Mouse (Mus musculus) left cerebral cortex, adult 9 months (tissue): ENCODE measurements around the gene Ugt1a6b.

ENCODE experiments used
- DNase-seq, 2 experiments: peaks; one replicate each; pipeline ENCODE4 v3.0.0; 2022; ENCODE audit warnings: low spot score in 2 of 2

Ugt1a6b gene

DNA sequence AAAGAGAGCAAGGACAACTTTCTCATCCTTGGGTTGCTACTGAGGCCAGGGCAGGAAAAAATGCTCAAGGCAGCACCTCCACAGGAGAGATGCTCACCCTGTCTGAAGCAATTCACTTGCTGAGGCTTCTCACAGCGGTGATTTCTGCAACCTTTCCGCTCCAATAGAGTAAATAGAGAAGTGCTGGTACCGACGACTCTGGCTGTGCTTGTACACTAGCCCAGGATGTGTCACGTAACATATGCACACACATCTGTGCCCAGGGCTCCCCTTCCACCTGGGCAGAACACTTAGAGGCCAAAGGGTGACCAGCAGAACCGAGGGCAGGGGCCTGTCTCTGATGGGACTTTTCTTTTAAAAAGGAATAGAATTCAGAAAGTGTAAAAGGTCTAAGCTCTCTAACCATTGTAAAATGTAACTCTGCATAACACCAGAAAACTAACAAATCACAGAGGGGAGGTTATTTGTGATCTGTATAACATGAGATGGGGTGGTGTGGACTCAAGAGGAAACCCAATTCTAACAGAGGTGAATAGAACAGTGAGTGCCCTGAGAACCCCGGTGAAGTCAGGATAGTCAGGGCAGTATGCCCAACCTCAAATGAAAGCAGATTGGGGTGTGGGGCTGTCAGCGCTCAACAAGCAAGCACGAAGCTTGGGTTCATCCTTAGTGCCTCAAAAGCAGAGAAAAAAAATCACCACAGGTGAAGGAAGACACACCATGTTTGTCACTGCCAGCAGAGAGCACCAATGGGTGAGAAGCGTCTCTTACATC lies 157.7 kb downstream of the Ugt1a6b start:
- DNase-seq: no peak

DNA sequence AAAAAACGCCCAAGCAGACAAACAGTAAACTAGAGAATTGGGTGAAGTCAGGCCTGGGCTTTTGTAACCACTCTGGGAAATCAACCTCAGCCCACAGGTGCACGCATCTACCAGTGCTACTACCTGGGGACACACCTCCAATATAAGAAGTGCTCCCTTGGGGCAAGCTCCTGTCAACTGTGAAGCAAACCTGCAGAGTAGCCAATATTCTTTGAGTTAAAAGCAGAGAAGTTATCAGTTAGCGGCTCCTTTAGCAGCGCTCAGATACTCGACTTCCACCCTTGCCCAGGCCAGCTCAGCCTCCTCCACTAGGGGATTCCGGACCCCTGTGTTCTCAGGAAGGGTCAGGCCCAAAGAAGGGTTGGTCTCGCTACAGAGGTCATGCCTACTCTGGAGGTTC lies 158.7 kb downstream of the Ugt1a6b start:
- DNase-seq: no peak

DNA sequence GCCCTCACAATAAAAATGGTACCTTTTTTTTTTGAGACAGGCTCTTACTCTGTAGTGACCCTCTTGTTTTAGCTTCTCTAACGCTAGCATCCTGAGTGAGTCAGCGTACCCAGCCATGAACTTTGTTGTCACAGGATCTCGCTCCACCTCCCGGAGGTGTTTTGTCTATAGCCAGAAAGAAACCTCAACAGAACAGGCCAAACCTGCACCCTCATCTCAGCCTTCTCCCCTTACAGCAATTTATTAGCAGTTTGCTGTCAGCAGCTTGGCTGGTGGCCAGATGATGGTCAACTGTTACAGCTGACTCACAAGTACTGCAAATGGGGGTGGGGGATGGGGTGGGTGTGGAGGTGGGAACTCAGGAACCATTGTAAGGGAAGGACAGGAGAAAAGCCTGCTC lies 159.2 kb downstream of the Ugt1a6b start:
- DNase-seq: no peak

DNA sequence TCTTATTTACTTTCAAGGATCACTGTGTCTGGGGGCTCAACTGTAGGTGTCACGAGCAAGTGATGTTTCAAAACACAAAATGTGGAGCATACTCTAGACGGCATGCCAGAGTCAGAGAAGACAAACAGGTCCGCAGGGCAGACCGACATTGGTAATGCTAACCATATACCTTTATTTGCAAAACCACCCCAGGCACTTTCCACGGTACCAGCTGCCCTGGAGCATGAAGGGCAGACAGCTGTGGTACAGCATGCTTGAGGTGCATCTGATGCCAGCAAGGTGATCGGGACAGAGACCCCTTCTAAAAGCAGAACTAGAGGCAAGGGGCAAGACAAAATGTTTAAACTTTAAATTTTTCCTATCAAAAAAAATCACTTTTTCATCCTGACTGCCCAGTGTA lies 159.9 kb downstream of the Ugt1a6b start:
- no peak for DNase-seq

DNA sequence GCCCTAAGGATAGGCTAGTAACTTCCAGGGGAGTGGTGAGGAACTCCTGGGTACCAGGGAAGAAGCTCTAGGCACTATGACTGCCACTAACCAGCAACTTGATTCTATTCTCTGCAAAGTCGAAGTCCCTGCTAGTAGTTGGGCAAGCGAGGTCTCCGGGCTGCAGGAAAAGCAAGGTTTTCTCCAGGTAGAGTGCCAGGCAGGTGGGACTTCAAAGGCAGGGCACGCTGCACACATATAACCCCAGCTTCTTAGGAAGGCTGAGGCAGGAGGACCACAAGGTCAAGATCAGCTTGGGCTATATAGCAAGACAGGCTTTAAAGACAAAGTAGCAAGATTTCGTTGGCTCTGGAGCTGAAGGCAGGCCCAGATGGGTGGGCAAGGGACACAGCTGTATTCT lies 160.7 kb downstream of the Ugt1a6b start:
- no peak for DNase-seq

DNA sequence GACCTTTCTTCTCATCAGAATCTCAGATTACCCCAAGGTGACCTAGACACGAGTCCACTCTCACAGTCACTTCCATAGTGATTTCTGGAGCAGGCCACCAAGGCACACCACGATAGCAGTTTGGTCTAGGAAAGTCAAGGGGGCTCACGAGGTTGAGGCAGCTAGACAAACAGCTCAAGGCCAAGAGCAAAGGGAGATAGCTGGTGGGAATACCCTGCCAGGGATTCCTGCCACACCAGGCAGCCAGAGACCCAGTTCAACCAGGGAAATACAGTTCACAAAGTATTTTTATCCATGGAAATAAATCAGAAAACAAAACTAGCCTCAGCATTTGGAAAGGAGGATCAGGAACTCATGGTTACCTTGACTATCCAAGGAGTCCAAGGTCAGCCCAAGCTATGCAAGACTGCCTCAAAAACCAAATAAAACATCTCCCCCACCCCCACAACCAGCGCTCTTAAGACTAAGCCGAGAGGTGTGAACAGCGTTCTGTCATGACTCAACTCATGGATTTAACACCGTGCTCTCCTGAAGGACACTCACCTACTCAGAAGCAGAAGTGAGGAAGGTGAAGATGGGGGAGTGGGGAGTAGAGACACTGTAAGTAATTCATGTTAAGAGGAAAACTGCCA lies 161.3 kb downstream of the Ugt1a6b start:
- no peak for DNase-seq

DNA sequence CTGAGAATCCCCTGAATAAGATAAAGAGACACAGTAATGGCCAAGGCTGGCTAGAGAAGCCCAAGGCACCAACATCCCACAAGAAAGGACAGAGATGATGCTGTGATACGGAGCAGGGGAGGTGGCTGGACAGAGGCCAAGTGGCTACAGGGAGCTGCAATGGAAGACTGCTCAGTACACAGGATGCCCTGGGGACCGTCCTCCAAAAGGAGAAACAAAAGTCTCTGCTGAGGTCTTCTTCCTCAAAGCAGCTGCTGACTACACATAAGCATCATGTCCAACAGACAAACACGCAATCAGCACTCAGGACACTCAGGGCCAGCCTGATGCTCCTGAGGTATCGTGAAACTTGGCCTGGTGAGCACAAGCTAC lies 161.8 kb downstream of the Ugt1a6b start:
- DNase-seq: no peak

DNA sequence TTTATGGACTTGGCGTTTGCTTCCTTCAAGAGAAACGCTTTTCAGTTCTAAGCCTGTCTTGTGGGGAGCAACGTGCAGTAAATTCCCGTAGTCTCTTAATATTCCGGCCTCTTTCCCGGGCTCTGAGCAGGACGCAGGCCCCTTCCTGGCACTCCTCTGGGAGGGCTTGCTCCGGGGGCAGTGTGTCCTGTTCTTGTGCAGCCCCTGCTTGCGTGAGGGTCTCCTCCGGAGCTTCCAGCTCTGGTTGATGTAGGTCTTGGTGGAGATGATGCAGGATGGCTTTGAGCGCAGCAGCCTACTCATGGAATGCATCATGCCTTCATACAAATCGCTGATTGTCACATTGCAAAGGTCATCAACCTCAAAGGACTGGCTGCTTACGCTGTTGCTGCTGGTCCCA lies 163.1 kb downstream of the Ugt1a6b start:
- no peak for DNase-seq

DNA sequence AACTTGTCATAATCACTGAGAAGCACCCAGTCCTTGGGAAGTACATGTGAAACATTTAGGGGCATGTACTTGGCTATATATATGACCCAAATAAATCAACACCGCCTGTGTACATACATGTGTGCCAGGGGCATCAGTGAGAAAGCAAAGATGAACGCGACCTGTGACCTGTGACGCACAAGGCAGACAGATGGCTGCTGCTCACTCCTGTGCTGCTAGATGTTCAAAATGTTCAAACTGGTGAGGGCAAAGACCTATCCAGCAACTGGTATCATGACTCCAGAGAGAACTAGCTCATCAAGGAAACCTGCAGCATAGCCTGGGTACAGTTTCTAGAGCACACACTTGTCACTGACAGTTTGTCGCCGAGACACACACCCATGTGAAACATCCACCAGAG lies 164.4 kb downstream of the Ugt1a6b start:
- no peak for DNase-seq

DNA sequence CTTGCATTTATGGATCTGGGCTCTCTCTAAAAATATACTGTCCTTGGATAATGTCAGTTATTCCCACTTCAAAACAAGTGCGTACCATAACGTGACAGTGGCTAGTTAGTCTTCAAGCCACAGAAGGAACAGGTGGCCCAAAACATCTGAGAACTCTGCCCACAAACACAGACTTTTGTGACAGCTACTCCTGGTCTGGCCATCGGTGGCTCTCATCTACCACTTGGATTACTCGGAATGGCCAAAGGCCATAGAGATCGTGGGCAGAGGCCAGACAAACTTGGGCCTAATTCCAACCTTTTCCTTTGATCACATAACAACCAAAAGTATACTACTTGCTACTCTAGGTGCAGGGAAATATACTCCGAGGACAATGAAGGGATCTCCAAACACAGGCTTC lies 165.0 kb downstream of the Ugt1a6b start:
- no peak for DNase-seq
